Mouse (Mus musculus): ENCODE results near the gene Acbd7. TPM values are rescaled to one million over a fixed set of nuclear protein-coding genes. Genes with fewer than 3 reads are reported as not detected.

The Acbd7 gene
- not detected for total RNA-seq (2023)

GRCm38 (mm10) chr2:3335611-3336301 lies at the start of gene Acbd7:
TSS of gene Acbd7 (plus strand) at chr2:3336168.

GRCm38 (mm10) chr2:3332484-3333242 lies 3.3 kb upstream of the Acbd7 start, which contains the start of gene Rpp38:
TSS of gene Rpp38 (minus strand) at chr2:3332643.

Other genes starting within 250 kb of the Acbd7 start
- gene Fam171a1, start 221.9 kb upstream of the Acbd7 start, total RNA-seq (2023), result not detected
- gene Nmt2, start 52.0 kb upstream of the Acbd7 start, total RNA-seq (2023), result 10 to 100 TPM; 28.4 to 33.9 TPM
- gene Rpp38, start 3.5 kb upstream of the Acbd7 start, total RNA-seq (2023), result 1 to 10 TPM; 3.3 to 4.8 TPM
- not detected for gene Olah, start 61.0 kb downstream of the Acbd7 start, total RNA-seq (2023)
- 1 to 10 TPM; 1.4 to 2.8 TPM for gene Meig1, start 86.5 kb downstream of the Acbd7 start, total RNA-seq (2023)
- 10 to 100 TPM; 54.9 to 58.9 TPM for gene Dclre1c, start 88.0 kb downstream of the Acbd7 start, total RNA-seq (2023)
- gene Suv39h2, start 138.9 kb downstream of the Acbd7 start, total RNA-seq (2023), result 1 to 10 TPM; 1.6 to 2.1 TPM
- 10 to 100 TPM; 31.9 to 32.1 TPM for gene Gm45902, start 176.6 kb downstream of the Acbd7 start, total RNA-seq (2023)
- 100 to 1,000 TPM; 144 to 146 TPM for gene Hspa14, start 176.6 kb downstream of the Acbd7 start, total RNA-seq (2023)
- 1 to 10 TPM in 1 of 2 experiments, under 1 TPM in 1; 0.17 to 1.4 TPM for gene Cdnf, start 176.9 kb downstream of the Acbd7 start, total RNA-seq (2023)
- 100 to 1,000 TPM; 223 to 287 TPM for gene Fam107b, start 234.3 kb downstream of the Acbd7 start, total RNA-seq (2023)

Measured in B cell, adult 67 days (primary cell).